Mouse (Mus musculus): ENCODE measurements around the gene Zc3h13.

The Zc3h13 gene

GRCm38 (mm10) chr14:75284193-75284915 lies at the start of gene Zc3h13:
Gene Zc3h13, plus strand, starts transcription at chr14:75284373.
- DNase-seq: peak; percentile 99

GRCm38 (mm10) chr14:75235552-75235951 lies 48.6 kb upstream of the Zc3h13 start:
- no peak for DNase-seq

DNA sequence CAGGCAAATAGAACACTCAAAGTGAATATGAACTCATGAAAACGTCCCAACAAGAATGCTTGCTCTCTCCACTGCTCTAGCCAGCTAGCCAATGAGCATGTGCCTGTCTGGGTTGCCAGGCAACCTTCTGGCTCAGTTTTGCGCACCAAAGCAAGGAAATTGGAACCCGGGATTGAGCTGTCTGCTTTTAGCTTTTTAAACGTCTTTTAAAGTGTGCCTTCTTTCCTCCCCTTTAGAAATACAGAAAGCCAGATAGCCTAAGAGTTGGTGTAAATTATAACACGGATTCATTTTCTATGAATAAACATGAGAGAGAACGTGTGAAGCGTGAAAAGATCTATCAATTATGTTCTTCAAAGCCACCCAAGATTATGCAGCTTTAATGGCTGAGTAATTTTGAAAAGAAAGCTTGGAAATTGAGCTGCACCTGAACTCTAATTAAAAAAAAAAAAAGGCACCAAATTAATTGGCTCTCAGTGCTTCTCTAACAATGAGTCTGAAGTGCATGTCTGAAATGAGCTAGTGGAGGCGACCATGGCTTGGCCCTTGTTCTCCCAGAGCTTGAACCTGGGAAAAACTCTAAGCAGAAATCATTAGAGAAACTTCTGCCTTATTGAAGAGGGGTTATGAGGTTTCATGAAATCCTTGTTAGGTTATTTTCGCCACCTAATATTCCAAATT lies 48.1 kb upstream of the Zc3h13 start:
- DNase-seq: no peak

- no peak for DNase-seq
Observed at GRCm38 (mm10) chr14:75236636-75237003, 47.6 kb upstream of the Zc3h13 start.

DNA sequence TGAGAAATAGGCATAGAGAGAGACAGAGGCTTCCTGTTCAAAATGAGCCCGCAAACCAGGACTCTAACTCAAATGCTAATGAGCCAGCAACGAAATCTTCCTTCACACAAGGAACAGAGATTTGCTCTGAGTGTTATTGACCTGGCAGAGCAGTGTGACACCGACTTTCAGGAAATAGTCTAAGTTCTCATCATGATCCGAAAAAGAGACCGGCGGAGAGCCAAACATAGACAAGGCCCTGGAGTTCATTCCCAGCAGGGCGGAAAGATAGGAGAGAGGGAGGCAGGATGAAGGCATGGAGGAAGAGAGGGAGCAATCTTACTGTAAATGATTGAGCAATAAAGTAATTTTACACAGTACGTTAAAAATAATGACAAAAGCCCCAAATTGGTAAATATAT lies 47.1 kb upstream of the Zc3h13 start:
- no peak for DNase-seq

GRCm38 (mm10) chr14:75238054-75238692 lies 46.0 kb upstream of the Zc3h13 start:
- no peak for DNase-seq

DNA sequence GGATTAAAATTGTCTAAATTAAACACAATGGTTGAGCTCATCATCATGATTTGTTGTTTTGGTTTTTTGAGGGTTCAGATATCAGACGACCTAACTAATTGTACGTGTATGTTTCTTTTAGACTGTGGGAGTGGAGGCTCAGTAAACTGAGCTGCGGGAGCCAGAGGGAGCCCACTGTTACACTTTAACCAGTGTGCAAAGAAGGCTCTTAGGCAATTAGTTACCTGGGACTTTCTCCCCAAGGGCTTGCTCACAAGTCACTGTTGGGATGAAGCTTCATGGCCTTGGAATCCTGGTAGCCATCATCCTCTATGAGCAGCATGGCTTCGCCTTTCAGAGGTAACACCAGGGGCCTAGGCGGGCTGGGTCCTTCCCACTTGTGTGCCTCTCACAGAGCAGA lies 42.1 kb upstream of the Zc3h13 start, which contains the start of gene Cpb2:
TSS of gene Cpb2 (plus strand) at position 201 of the 400 bp plus-strand sequence.
- no peak for DNase-seq

- DNase-seq: no peak
Observed at GRCm38 (mm10) chr14:75246024-75247000, 37.9 kb upstream of the Zc3h13 start.

- no peak for DNase-seq
Observed at GRCm38 (mm10) chr14:75250432-75250831, 33.7 kb upstream of the Zc3h13 start.

DNA sequence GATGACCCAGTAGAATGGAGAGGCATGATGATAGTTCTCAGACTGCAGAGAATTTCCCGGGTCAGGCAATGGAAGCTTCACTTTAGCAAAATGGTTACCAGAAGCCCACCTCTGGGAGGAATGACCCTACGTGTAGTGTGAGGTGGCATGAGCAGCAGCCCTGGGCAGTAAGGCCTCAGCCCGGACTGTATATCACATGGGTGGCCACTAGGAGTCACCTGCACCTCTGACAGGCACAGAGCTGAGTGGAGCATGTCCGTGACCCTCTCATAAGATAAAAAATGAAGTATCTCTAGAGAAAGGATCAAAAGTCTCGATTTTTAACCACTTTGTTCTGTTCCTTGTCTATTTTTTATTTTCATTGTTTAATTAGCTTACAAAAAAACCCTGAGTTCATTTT lies 27.7 kb upstream of the Zc3h13 start:
- DNase-seq: peak; percentile 9 to 21

DNA sequence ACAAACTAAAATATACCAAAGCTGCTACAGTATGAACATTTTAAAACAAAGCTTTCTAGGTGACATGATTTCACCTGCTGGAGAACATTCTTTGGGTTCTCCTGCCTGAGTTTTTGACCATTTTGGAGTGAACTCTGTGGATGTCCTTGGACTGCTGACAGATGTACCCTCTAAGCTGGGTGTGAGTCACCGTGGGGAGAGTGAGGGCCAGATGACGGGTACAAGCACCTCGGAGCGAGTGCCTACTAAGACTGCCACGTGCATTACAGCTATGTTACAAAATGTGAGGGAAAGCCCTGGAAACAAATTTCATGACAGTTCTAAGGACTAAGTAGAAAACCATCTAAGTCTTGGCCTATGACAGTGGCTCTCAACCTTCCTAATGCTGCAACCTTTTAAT lies 14.6 kb upstream of the Zc3h13 start:
- DNase-seq: no peak

DNA sequence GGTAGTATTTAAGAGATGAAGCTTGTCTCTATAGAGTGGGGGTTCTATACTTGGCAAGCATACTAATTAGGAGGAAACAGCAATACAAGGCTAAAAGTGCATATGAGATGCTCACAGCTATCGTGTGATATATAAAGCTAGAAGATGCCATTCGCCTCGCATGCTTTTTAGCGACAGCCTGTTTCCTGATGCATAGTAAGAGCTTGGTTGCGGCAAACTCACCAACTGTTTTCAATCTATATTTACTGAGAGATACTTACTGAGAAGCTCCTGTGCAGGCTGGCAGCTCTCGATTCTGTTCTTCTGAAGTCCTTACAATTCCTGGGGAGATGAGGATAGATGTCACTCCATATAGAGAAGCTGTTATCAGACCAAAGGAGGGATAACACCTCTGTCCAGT lies 4.5 kb upstream of the Zc3h13 start:
- DNase-seq: no peak

DNA sequence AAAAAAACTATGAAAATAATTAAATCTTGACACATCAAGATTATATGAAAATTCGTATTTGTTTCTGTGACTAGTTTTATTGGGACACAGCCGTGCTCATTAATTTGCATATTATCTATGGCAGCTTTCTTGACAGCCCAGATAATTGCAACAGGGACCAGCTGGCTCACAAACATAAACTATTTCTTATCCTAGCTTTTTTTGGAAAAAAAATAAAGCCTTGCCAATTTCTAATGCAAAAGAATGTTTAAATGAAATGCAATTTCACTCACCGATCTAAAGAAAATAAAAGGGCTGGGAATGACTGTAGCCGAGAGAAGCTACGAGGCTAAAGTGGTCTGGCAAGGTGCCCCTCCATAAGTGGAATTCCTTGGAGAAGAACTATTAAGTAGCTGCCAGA lies 3.8 kb upstream of the Zc3h13 start:
- no peak for DNase-seq

DNA sequence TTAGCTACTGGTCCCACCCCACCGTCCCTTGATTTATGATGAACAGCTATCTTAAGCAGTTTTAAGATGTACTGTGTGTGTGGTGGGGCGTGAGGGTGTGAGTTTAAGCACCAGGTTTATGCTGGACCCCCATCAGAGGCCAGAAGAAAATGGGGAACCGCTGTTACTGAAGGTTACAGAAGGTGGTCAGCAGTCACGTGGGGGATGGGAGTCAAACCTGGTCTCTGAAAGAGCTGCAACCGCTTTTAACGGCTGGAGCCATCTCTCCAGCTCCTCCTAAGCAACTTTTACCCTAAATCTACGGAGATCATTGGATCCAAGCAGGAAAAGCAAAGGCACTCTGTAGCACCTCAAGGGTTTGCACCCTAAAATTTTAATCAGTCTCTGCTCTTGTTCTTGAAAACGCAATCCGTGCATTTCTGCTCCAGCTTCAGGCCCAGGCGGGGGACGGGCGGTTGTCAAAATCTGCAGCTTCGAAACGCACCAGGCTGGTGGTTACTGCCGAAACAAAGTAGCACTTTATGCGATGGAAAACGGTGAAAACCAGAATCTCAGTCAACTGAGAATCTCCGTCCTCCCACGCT lies 472 bp upstream of the Zc3h13 start:
- DNase-seq: no peak

- no peak for DNase-seq
Observed at GRCm38 (mm10) chr14:75301081-75301480, 16.9 kb downstream of the Zc3h13 start.

DNA sequence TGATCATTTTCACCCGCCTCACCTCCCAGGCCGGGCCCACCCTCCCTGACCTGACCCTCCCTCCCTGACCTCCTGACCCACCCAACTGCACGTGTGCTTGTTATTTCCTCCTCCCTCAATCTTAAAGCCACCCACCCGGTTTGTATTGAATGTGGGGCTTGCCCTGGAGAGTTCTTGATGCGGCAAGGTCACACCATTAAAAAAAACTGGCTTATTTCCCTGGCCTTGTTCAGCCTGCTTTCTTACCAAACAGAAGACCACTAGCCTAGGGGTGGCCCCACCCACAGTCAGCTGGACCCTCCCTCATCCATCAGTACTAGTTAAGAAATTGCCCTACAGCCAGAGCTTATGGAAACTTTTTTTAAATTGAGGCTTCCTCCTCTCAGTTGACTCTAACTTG lies 19.6 kb downstream of the Zc3h13 start:
- no peak for DNase-seq

DNA sequence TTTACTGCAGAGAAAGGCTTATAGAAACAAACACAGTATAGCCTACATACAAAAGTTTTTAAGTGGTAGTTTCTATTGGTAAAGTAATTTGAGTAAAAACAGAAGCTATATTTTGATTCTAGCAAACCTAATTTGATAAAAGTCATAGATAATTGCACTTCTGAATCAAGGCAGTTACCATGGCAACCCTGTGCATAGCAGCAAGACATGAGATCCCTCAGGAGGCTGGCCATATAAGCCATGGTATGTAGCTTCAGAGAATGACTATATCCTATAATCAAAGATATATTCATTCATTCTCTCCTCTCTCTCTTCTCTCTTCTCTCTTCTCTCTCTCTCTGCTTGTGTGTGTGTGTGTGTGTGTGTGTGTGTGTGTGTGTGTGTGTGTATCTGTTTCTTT lies 23.7 kb downstream of the Zc3h13 start:
- no peak for DNase-seq

DNA sequence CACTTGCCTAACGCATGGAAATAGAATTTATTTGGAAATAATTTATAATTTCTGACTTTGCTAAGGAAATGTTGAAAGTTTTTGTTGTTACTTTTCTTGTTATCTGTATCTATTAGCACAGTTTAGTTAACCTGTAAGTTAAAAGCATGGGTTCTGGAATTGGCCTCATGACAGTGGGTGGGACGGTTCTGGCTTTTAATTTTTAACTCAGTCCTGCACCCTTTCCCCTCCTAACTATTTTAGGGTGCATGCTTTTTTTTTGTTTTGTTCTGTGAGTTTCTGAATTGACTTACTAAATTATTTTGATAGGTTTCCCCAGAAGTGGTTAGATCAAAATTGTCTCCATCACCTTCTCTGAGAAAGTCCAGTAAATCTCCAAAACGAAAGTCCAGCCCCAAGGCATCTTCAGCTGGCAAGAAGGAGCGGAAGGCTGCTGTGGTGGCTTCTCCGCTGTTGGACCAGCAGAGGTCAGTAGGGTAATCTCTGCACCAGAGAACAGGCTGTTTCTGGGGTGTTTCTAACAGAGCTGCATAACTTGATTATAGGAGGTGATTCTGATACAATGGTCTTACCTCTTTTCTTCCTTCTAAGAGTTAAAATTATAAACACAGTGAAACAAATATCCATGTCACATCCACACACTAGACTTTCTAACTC lies 25.3 kb downstream of the Zc3h13 start:
- no peak for DNase-seq

- no peak for DNase-seq
Observed at GRCm38 (mm10) chr14:75314484-75314883, 30.3 kb downstream of the Zc3h13 start.

GRCm38 (mm10) chr14:75318736-75319135 lies 34.6 kb downstream of the Zc3h13 start:
- peak; percentile 23 to 29 for DNase-seq

GRCm38 (mm10) chr14:75320269-75320668 lies 36.1 kb downstream of the Zc3h13 start:
- DNase-seq: no peak

GRCm38 (mm10) chr14:75323354-75323753 lies 39.2 kb downstream of the Zc3h13 start:
- DNase-seq: no peak
